Mouse (Mus musculus) stomach, postnatal 0 days (tissue): Measurements from ENCODE around the gene Fdxacb1.
A peak's percentile ranks its signal among the peaks of the same experiment; 100 is the strongest.

Experiments
- CTCF ChIP-seq: IDR thresholded peaks from 2 replicates; pipeline ENCODE4 v1.5.1; 2016; ENCODE audit warnings: antibody characterized with exemption, low read depth, mild to moderate bottlenecking, moderate library complexity
- EP300 ChIP-seq: optimal IDR thresholded peaks from 2 replicates; pipeline ENCODE3; 2016; ENCODE audit warnings: antibody characterized with exemption

GRCm38 (mm10) chr9:50782155-50782554, 14.1 kb downstream of the Fdxacb1 start:
- TF ChIP-seq CTCF: peak; percentile 66
- no peak for TF ChIP-seq EP300
